ENCODE assay signal across 15 mouse cellular contexts in the genomic region with DNA sequence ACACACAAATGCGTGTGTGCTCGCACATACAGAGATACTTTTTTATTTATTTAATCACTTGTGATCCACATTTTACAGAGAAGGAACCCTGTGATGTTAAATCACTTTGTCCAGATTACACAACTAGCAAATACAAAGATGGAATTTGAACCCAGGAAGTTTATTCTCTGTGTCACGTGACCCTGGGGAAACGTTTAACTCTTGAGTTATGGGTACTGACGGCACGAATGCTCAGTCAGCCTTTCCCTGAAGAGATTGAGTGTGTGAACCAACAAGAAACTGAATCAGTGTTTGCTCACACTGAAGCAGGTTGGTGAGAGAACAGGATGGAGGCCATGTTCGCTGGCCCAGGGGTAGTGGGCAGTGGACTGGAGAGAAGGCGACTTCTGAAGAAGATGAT. TPM values are rescaled to one million over a fixed set of nuclear protein-coding genes. Genes with fewer than 3 reads are reported as not detected.
DNase-seq lines count a peak whose midpoint lies in the region; ATAC-seq and TF ChIP-seq lines count a peak whose summit lies in the region.
"Had no signal": no experiment of that assay in that cellular context is flagged by ENCODE, and none has a peak within 500 bp of the region (broad histone marks: within the 10 kb centered on the region; RNA-seq: fewer than 3 reads in every experiment).

No protein-coding gene starts in this region.

- H3K9me3 ChIP-seq in kidney, embryonic 15.5 days (replicated peaks) = no peaks in the 10 kb centered on the region
- H3K9me3 ChIP-seq in intestine, postnatal 0 days (ENCODE audit: control insufficient read depth) = no peaks in the 10 kb centered on the region
- H3K9me3 ChIP-seq in liver, embryonic 15.5 days (replicated peaks) = no peaks in the 10 kb centered on the region
- H3K9me3 ChIP-seq: hindbrain, embryonic 15.5 days; limb, embryonic 15.5 days; midbrain, embryonic 15.5 days had no signal

- ATAC-seq in kidney, embryonic 15.5 days (replicated peaks; ENCODE audit: low FRiP score) = no peak
- peak; percentile 58 for ATAC-seq in intestine, postnatal 0 days
- peak; percentile 29; the same call in 1 of the 2 replicates for ATAC-seq in liver, embryonic 15.5 days (ENCODE audit: insufficient read depth)
- ATAC-seq: CD4-positive, CD25-positive, alpha-beta regulatory T cell, adult 4 months; forebrain, postnatal 0 days; midbrain, embryonic 15.5 days had no signal

- no peaks in the 10 kb centered on the region for H3K27me3 ChIP-seq in kidney, embryonic 15.5 days
- no peaks in the 10 kb centered on the region for H3K27me3 ChIP-seq in intestine, postnatal 0 days (replicated peaks; ENCODE audit: control insufficient read depth, insufficient read depth, low read length)
- no peaks in the 10 kb centered on the region for H3K27me3 ChIP-seq in liver, embryonic 15.5 days
- H3K27me3 ChIP-seq: hindbrain, embryonic 15.5 days; limb, embryonic 15.5 days; midbrain, embryonic 15.5 days had no signal

- H3K4me1 ChIP-seq in kidney, embryonic 15.5 days = peaks cover 24% of the 10 kb centered on the region
- H3K4me1 ChIP-seq in intestine, postnatal 0 days (replicated peaks; ENCODE audit: control insufficient read depth, insufficient read depth, low read length) = peaks cover 15% of the 10 kb centered on the region; the same call in 1 of the 2 replicates
- peaks cover 5% of the 10 kb centered on the region for H3K4me1 ChIP-seq in liver, embryonic 15.5 days (replicated peaks)

- no peak for TF ChIP-seq CTCF in intestine, postnatal 0 days (IDR thresholded peaks at IDR 0.05; ENCODE audit: low read depth)
- no peak for TF ChIP-seq CTCF in gastrocnemius, adult 2 months (IDR thresholded peaks at IDR 0.05)

- WGBS in kidney, embryonic 15.5 days = 49% methylated on average over 8 of the region's 8 CpGs
- WGBS in intestine, postnatal 0 days = 30% methylated on average over 8 of the region's 8 CpGs
- 57% methylated on average over 8 of the region's 8 CpGs for WGBS in liver, embryonic 15.5 days (ENCODE audit: insufficient replicate concordance)

- no peak overlapping the region for H3K4me2 ChIP-seq in kidney, embryonic 15.5 days
- H3K4me2 ChIP-seq in intestine, postnatal 0 days (replicated peaks; ENCODE audit: low read depth) = no peak overlapping the region
- H3K4me2 ChIP-seq in liver, embryonic 15.5 days = no peak overlapping the region
- H3K4me2 ChIP-seq: hindbrain, embryonic 15.5 days; limb, embryonic 15.5 days; midbrain, embryonic 15.5 days had no signal

- intact Hi-C loops in gastrocnemius, adult 2 months (cut with DNase I) = loop anchor here (10.0 kb wide), 1 partner anchor 158 kb away; no protein-coding TSS in a partner anchor
- intact Hi-C loops in left cerebral cortex, postnatal 25 days (cut with DNase I) = no loop called here

- H3K36me3 ChIP-seq in kidney, embryonic 15.5 days = no peaks in the 10 kb centered on the region
- no peaks in the 10 kb centered on the region for H3K36me3 ChIP-seq in intestine, postnatal 0 days (ENCODE audit: control insufficient read depth, insufficient read depth)
- no peaks in the 10 kb centered on the region for H3K36me3 ChIP-seq in liver, embryonic 15.5 days (replicated peaks)
- H3K36me3 ChIP-seq: hindbrain, embryonic 15.5 days; limb, embryonic 15.5 days; midbrain, embryonic 15.5 days had no signal

- no peak overlapping the region for H3K27ac ChIP-seq in kidney, embryonic 15.5 days
- no peak overlapping the region for H3K27ac ChIP-seq in intestine, postnatal 0 days (ENCODE audit: low read depth, low read length)
- H3K27ac ChIP-seq in liver, embryonic 15.5 days (replicated peaks) = peak overlapping the region; percentile 33; the same call in 1 of the 2 replicates
- no peak overlapping the region for H3K27ac ChIP-seq in gastrocnemius, adult 2 months
- H3K27ac ChIP-seq: hindbrain, embryonic 15.5 days; limb, embryonic 15.5 days; macrophage; midbrain, embryonic 15.5 days had no signal

- peak; percentile 61 for DNase-seq in kidney, adult 9 months
- peak; percentile 56 for DNase-seq in yolk sac, embryonic 10.5 days (ENCODE audit: low spot score)
- DNase-seq in gastrocnemius, postnatal 25 days = no peak
- DNase-seq in gastrocnemius, adult 2 months = no peak
- no peak for DNase-seq in left cerebral cortex, postnatal 25 days (ENCODE audit: low spot score in 2 of 2)
- DNase-seq: forebrain, postnatal 0 days; left cerebral cortex, postnatal 4 days had no signal

- no peak overlapping the region for H3K9ac ChIP-seq in kidney, embryonic 15.5 days
- no peak overlapping the region for H3K9ac ChIP-seq in intestine, postnatal 0 days (ENCODE audit: low read depth, low read length)
- H3K9ac ChIP-seq in liver, embryonic 15.5 days = no peak overlapping the region
- H3K9ac ChIP-seq: forebrain, postnatal 0 days; hindbrain, embryonic 15.5 days; limb, embryonic 15.5 days; midbrain, embryonic 15.5 days had no signal

- no peak overlapping the region for H3K4me3 ChIP-seq in kidney, embryonic 15.5 days (replicated peaks)
- H3K4me3 ChIP-seq in intestine, postnatal 0 days (ENCODE audit: low read depth, low read length) = no peak overlapping the region
- H3K4me3 ChIP-seq in liver, embryonic 15.5 days (replicated peaks) = no peak overlapping the region
- no peak overlapping the region for H3K4me3 ChIP-seq in gastrocnemius, adult 2 months
- H3K4me3 ChIP-seq: hindbrain, embryonic 15.5 days; limb, embryonic 15.5 days; midbrain, embryonic 15.5 days had no signal

RNA-seq across cellular contexts. Expression of gene Laptm4a, which starts 39.1 kb away (rescaled TPM):
- 338 and 401 TPM in 2 replicates for polyA plus RNA-seq in kidney, embryonic 15.5 days (2015; fragmentation: Nextera tagmentation; extraction: Ambion mirVana)
- polyA plus RNA-seq in intestine, postnatal 0 days (2015; fragmentation: Nextera tagmentation; extraction: Ambion mirVana) = 241 and 242 TPM in 2 replicates
- 61.3 and 69.2 TPM in 2 replicates for polyA plus RNA-seq in liver, embryonic 15.5 days (2015; fragmentation: Nextera tagmentation; extraction: Ambion mirVana)
- 100 to 1,000 TPM; 222 to 266 TPM for total RNA-seq in gastrocnemius, postnatal 25 days (2021)
- 100 to 1,000 TPM; 195 to 263 TPM for total RNA-seq in gastrocnemius, adult 2 months (2021)
- 100 to 1,000 TPM; 173 to 188 TPM for total RNA-seq in left cerebral cortex, postnatal 25 days (2021)

Comparison
In these comparisons a context has a peak if more than half of its experiments do, and no peak if none do; other contexts are left out.
1. DNase-seq: peak in kidney, adult 9 months (single experiment) and yolk sac, embryonic 10.5 days (single experiment); none in gastrocnemius, postnatal 25 days (single experiment), gastrocnemius, adult 2 months (single experiment) and left cerebral cortex, postnatal 25 days (0 of 2).